Mouse (Mus musculus): ENCODE data around the gene Car11.

The Car11 gene

GRCm38 (mm10) chr7:45712022-45712757 lies 12.5 kb downstream of the Car11 start:
- peak; percentile 61 for DNase-seq

- no peak for DNase-seq
Measured at GRCm38 (mm10) chr7:45713396-45713795, 13.8 kb downstream of the Car11 start.

DNA sequence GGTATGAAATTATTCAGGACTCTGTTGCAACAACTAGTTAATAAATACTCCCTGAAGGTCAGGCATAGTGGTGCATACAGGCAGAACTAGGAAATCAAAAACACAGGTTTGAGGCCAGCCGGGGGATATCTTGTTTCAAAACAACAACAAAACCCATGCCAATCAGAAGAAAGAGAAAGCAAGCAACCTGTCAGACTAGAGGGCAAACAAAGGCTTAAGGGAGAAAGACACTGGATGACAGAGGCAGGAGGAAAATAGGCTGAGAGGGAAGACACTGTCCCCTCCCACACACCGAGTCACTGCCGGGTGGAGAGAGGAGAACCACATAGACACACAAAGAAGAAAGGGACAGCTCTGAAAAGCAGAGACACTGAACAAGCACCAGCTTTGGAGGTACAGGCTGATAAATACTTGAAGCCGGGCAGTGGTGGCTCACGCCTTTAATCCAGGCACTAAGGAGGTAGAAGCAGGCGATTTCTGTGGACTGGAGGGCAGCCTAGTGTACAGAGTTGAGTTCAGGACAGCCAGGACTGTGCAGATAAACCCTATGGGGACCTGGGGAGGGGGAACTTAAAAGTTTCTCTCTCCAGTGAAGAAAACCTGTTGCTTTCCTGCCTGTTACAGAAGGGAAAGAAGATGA lies 14.4 kb downstream of the Car11 start:
- DNase-seq: no peak

DNA sequence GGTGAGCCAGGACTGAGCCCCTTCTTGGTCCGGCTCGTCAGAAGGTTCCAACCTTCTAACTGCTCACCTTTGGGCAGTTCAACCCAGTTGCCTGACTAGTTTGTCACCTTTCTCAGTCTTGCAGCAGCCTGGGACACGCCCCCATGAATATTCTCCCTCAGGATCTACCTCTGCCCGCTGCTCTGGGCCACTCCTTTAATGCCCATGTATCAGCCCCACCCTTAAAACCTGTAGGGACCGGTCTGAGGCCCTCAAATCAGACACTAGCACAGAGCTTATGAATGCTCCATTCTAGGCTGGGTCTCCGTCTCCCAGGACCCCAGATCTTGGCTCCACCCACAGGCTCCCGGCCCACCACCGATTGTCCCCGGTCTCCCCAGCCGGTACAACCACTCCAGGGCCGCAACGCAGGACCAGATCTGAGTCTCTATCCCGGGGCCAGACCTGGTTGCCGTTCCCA lies 15.0 kb downstream of the Car11 start:
- DNase-seq: no peak

GRCm38 (mm10) chr7:45715090-45715708 lies 15.6 kb downstream of the Car11 start, which contains the start of gene Rpl18:
Gene Rpl18, plus strand, starts transcription at chr7:45715457.
- DNase-seq: peak; percentile 99

DNA sequence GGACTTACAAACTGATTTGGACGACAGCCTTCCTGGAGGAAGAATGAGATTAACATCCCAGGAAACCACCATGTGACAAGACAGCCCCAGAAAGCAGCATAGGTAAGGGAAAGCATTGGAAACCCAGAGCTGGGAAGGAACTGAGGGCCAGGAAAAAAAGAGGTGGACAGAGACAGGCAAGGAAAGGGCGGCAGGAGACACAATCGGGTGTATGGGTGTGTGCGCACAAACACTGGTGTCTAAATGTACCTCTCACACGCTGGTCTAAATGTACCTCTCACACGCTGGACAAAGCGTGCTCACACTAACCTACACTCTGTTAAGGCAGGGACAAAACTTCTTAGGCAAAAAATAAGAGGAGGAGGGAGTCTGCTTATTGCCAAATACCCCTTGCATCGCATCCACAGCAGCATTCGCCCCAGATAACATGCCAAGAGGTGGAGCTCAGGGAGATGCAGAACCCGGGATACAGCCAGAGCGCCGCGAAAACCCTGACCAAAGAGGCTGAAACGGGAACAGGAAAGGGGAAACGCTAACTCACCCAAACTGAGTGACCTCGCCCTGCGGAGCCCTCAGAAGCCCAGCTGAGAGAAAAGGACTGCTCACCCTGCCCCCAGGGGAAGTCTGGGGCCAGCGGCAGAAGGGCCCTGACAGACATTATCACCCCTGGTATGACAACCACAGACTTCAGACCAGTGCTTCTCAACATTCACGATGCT lies 16.3 kb downstream of the Car11 start:
- peak; percentile 63 for DNase-seq

DNA sequence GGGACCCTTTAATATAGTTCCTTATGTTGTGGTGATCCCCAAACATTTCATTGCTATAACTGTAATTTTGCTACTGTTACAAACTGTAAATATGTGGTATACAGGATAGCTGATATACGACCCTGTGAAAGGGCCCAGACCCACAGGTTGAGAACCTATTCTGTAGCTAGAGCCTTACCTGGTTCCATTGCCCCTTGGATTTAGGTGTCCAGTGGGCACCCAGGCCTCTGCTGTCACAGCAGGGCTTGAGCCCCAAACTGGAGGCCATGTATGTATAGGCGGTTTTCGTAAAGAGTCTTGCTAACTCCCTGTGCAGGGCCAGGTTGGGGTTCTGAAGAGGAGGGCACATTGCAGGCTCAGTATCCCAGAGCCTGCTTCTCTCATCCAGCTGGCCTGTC lies 16.8 kb downstream of the Car11 start:
- DNase-seq: no peak

GRCm38 (mm10) chr7:45716952-45717917 lies 17.6 kb downstream of the Car11 start:
- no peak for DNase-seq

DNA sequence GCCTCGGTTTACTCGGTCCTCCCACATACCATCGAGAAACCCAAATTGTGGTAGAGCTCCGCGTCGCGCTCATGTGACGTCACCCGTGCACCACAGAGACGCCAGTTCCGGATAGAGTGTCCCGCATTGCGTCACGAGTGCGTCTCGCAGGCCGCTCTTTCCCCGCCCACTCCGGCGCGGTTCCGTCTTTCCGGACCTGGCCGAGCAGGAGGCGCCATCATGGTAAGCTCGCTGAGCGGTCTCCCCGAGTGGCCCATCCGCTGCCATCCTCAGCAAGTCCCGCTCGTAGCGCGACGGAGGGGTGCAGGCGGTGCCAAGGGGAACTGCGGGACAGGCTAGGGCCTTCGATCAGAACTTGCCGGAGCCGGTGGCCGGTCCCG lies 18.3 kb downstream of the Car11 start, which contains the start of gene Sphk2:
Sphk2 (minus strand) TSS at position 85 of the 380 bp plus-strand sequence.
- DNase-seq: peak; percentile 99

DNA sequence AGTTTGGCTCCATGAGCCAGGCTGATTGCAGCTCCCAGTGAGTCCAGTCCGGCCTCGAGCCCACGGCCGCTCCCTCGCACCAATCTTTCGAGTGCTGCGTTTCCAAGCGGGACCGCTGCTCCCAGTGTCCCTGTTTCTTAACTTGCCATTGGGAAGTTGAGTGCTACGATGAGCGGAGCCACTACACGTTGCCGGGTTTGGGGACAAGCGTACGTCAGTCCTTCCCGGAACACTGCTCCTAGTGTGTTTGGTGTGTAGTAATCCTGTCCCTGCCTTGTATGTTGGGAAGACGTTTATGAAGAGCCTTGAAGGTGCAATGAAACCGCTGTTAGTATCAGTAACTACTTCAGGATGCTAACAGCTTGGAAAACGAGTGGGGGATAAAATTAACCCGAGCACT lies 18.7 kb downstream of the Car11 start:
- no peak for DNase-seq

DNA sequence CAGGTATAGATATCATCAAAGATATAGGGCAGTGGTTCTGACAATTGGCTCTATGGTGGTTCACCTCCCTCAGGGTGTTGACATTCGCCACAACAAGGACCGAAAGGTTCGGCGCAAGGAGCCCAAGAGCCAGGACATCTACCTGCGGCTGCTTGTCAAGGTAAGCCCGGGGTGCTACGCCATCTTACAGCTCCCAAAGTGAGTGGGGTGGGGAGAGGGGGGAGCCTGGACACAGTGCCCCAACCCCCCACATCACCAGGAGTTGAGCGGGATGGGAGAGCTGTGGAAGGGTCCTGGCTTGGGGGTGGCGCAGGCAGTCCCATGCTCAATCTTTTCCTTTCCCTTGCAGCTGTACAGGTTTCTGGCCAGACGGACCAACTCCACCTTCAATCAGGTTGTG lies 19.5 kb downstream of the Car11 start:
- no peak for DNase-seq

GRCm38 (mm10) chr7:45719738-45720412 lies 20.2 kb downstream of the Car11 start:
- no peak for DNase-seq

GRCm38 (mm10) chr7:45720413-45721233 lies 21.0 kb downstream of the Car11 start, which contains the start of gene Fam83e:
Gene Fam83e, plus strand, starts transcription at chr7:45721212.
- DNase-seq: no peak

DNA sequence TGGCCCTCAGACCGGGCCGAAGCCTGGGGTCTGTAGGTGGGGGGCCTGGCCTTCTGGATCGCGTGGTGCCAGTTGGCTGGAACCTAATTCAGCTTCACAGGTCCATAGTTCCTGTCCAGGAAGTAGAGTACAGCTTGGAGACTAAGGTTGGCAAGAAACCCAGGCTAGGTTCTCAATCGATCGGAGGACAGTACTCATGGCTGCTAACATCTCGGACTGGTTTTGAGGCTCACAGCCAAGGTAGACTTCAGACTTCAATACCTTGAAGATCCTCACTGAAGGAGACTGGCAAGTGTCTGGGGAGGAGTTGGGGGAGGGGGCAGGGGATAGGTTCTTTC lies 21.6 kb downstream of the Car11 start:
- no peak for DNase-seq

DNA sequence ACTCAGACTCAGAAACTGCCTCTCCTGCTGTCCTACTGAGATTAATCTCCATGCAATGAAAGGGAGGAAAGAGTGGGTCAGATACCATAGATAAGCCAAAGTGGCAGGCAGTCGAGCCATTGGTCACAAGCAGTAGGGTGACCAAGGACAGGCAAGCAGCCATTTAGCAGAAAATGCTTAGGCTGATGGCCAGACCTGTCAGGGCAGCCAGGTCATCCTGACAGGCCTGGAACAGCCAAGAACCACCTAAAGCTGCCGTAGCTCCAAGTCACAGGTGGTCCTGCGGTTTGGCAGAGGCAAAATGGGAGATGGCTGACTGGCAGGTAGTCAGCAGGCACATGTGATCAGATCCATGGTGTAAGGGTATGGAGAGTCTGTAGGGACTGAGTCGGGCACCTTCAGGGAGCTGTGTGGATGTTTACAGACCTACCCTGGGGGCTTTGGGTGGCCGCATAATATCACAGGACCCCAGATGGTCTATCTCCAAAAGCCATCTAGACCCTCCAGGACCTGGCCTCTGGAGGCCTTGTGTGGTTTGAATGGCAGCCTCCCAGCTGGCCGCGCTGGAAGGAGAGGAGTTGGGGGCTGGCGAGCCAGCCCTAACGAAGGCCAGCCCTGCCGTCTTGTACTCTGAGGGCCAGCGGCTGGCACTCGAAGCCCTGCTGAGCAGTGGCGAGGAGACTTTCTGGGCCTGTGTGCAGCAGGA lies 22.2 kb downstream of the Car11 start:
- no peak for DNase-seq

GRCm38 (mm10) chr7:45722348-45722713 lies 22.7 kb downstream of the Car11 start:
- no peak for DNase-seq

DNA sequence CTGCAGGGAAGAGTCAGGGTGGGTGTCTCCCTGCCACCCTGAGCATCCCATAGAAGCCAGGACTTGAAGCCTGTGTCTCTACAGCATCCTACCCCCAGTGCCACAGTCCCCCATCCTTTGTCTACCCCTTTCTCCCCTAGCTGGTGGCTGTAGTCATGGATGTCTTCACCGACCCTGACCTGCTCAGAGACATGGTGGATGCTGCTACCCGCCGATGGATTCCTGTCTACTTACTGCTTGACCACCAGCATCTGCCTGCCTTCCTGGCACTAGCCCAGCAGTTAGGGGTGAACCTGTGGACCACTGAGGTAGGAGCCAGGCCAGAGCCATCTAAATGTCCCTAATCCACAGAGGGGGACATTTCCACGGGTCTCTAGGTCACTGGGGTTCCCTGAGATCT lies 23.7 kb downstream of the Car11 start:
- no peak for DNase-seq

DNA sequence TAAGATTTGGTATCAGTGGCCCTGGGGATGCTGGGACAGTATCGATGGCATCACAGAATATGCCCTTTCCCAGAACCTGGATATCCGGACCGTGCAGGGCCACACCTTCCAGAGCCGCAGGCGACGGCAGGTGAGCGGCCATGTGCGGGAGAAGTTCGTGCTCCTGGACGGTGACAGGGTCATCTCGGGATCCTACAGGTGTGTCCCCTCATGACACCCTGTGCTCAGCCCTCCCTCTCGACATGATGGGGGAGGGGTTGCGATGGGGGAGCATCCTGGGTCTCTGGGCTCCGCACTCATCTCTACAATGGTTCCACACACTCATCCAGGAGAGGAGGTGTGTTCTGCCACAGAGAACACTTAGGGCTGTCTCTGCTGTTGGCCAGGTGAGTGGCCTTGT lies 24.1 kb downstream of the Car11 start:
- no peak for DNase-seq

- DNase-seq: no peak
Measured at GRCm38 (mm10) chr7:45725151-45725550, 25.5 kb downstream of the Car11 start.

GRCm38 (mm10) chr7:45725713-45726112 lies 26.1 kb downstream of the Car11 start, which contains the start of gene Spaca4:
Gene Spaca4, minus strand, starts transcription at chr7:45725813.
- DNase-seq: no peak

Measured in layer of hippocampus, adult 9-11 months (tissue).